Comparison of ENCODE assay signal across 19 mouse cellular contexts in genomic region chr7:26356719-26357118, GRCm38 (mm10). TPM values are rescaled to one million over a fixed set of nuclear protein-coding genes. Genes with fewer than 3 reads are reported as not detected.
DNase-seq lines count a peak whose midpoint lies in the region; TF ChIP-seq lines count a peak whose summit lies in the region.
"Not testable (repeated sequence)": the region's sequence is repeated elsewhere in the genome, so short reads cannot be mapped to it uniquely, and the experiment has no call there.
"Had no signal": no experiment of that assay in that cellular context is flagged by ENCODE, and none has a peak within 500 bp of the region (broad histone marks: within the 10 kb centered on the region; RNA-seq: fewer than 3 reads in every experiment).

No protein-coding gene starts in this region.

- WGBS in liver, adult 2 months: 23% methylated on average over 6 of the region's 6 CpGs

- TF ChIP-seq POLR2A in liver, adult 2 months (IDR thresholded peaks at IDR 0.05; ENCODE audit: extremely low read depth, insufficient read depth, low read length): not testable (repeated sequence)

- H3K9ac ChIP-seq in liver, adult 2 months (ENCODE audit: low read depth, low read length): not testable (repeated sequence)

- H3K4me1 ChIP-seq in liver, adult 2 months (ENCODE audit: control insufficient read depth, insufficient read depth, low read length): not testable (repeated sequence)

- H3K4me3 ChIP-seq in liver, adult 2 months (ENCODE audit: insufficient read depth, low read depth, low read length): not testable (repeated sequence)

- not testable (repeated sequence) for H3K36me3 ChIP-seq in liver, adult 2 months (ENCODE audit: control insufficient read depth, insufficient read depth, low read length)

- not testable (repeated sequence) for H3K27ac ChIP-seq in liver, adult 2 months (replicated peaks; ENCODE audit: insufficient read depth, low read depth, low read length)

- TF ChIP-seq CTCF in liver, adult 2 months (IDR thresholded peaks at IDR 0.05; ENCODE audit: low read depth, low read length): not testable (repeated sequence)

- not testable (repeated sequence) for H3K27me3 ChIP-seq in liver, adult 2 months (ENCODE audit: control insufficient read depth, insufficient read depth, low read length)

- peak; percentile 96 for DNase-seq in liver, adult 2 months (ENCODE audit: extremely low read depth, low read depth, low spot score)
- peak; percentile 4 for DNase-seq in yolk sac, embryonic 10.5 days (ENCODE audit: low spot score)

- not testable (repeated sequence) for H3K79me2 ChIP-seq in liver, adult 2 months (ENCODE audit: control insufficient read depth, insufficient read depth, low read length)

RNA-seq across cellular contexts. Expression of gene Nlrp9c, which starts 46.8 kb away (rescaled TPM):
- not detected in 2 replicates for total RNA-seq in liver, adult 2 months (2014; rRNA removed)
- polyA plus RNA-seq in liver, adult 2 months (2012; rRNA removed): not detected in 2 replicates
- total RNA-seq: adrenal gland, adult 18-20 months; adrenal gland, adult 2 months; adrenal gland, adult 8-10 months; adrenal gland, postnatal 10 days; adrenal gland, postnatal 14 days; adrenal gland, postnatal 25 days; adrenal gland, postnatal 36 days; adrenal gland, postnatal 4 days; CH12.LX; MEL had no signal
- polyA plus RNA-seq: activated CD4-positive, CD25-positive, alpha-beta regulatory T cell, adult 4 months; adrenal gland, adult 2 months; brain, embryonic 14.5 days; C2C12; CD4-positive, CD25-positive, alpha-beta regulatory T cell, adult 4 months; cerebellum, adult 2 months; G1E; Patski had no signal

RNA-seq across cellular contexts. Expression of gene Cyp2a4, which starts 49.8 kb away (rescaled TPM):
- 856 and 925 TPM in 2 replicates for total RNA-seq in liver, adult 2 months (2014; rRNA removed)
- 409 and 441 TPM in 2 replicates for polyA plus RNA-seq in liver, adult 2 months (2012; rRNA removed)
- total RNA-seq: adrenal gland, postnatal 25 days; adrenal gland, postnatal 36 days; CH12.LX; MEL had no signal
- polyA plus RNA-seq: activated CD4-positive, CD25-positive, alpha-beta regulatory T cell, adult 4 months; brain, embryonic 14.5 days; C2C12; CD4-positive, CD25-positive, alpha-beta regulatory T cell, adult 4 months; cerebellum, adult 2 months; G1E; Patski had no signal
